Mouse (Mus musculus): ENCODE results near the gene Gm10358. TPM values are rescaled to one million over a fixed set of nuclear protein-coding genes. Genes with fewer than 3 reads are reported as not detected.
"Not testable (repeated sequence)": the region's sequence is repeated elsewhere in the genome, so short reads cannot be mapped to it uniquely, and the experiment has no call there.

Gene Gm10358
- total RNA-seq (2021) = under 1 TPM in 1 of 2 experiments, not detected in 1; 0.57 TPM
- long read RNA-seq, partial matches to known transcripts = 0 of 2 reads
- long read RNA-seq, other reads (novel, unspliced or antisense) = 0 of 2 reads

- DNase-seq (ENCODE audit: low spot score in 2 of 2) = no peak
Measured at GRCm38 (mm10) chr8:75406489-75406888, at the start of gene Gm10358. Gene Gm10358, minus strand, starts transcription at chr8:75406589.

GRCm38 (mm10) chr8:75448394-75448793, 42.0 kb upstream of the Gm10358 start, which contains the start of gene Iqcm:
Gene Iqcm, plus strand, starts transcription at chr8:75448694.
- DNase-seq (ENCODE audit: low spot score in 2 of 2) = no peak

GRCm38 (mm10) chr8:75415696-75416095, 9.3 kb upstream of the Gm10358 start:
- not testable (repeated sequence) for DNase-seq (ENCODE audit: low spot score in 2 of 2)

- DNase-seq (ENCODE audit: low spot score in 2 of 2) = no peak
Measured at GRCm38 (mm10) chr8:75384770-75385290, 21.6 kb downstream of the Gm10358 start.

- DNase-seq (ENCODE audit: low spot score in 2 of 2) = no peak
Measured at GRCm38 (mm10) chr8:75375530-75376123, 30.8 kb downstream of the Gm10358 start.

GRCm38 (mm10) chr8:75372006-75372405, 34.4 kb downstream of the Gm10358 start:
- no peak for DNase-seq (ENCODE audit: low spot score in 2 of 2)

Other genes with a start within 250 kb of the Gm10358 start
- 10 to 100 TPM; 30.6 TPM for gene Rasd2, start 192.6 kb downstream of the Gm10358 start, total RNA-seq (2021)
- gene Iqcm, start 42.1 kb upstream of the Gm10358 start, total RNA-seq (2021) = under 1 TPM; 0.33 to 0.43 TPM

Data from layer of hippocampus, postnatal 10 days (tissue).